Mouse (Mus musculus) megakaryocyte progenitor cell, adult 5-6 weeks (primary cell): ENCODE results near the gene Setd7. TPM values are rescaled to one million over a fixed set of nuclear protein-coding genes. Genes with fewer than 3 reads are reported as not detected.
"Not testable (repeated sequence)": the region's sequence is repeated elsewhere in the genome, so short reads cannot be mapped to it uniquely, and the experiment has no call there.

Source experiments
- ATAC-seq: replicated peaks from 2 replicates; pipeline ENCODE4 v1.8.0; 2016; ENCODE audit warnings: mild to moderate bottlenecking, moderate TSS enrichment, inconsistent platforms; ENCODE audit not compliant: poor library complexity
- total RNA-seq, 2 experiments: library from RNA; stranded (forward) in 1 of 2; stranded (reverse) in 1 of 2; fragments of 157-497, 149-512 nt in 1 of 2; fragments of 200-1000 nt in 1 of 2; gene quantifications; 2 replicates each; pipeline versions ENCODE4 v1.2.3 to v1.2.4; 2015 to 2017

The Setd7 gene
- total RNA-seq (2015) = 38.2 and 38.9 TPM in 2 replicates
- 25.8 and 30.2 TPM in 2 replicates for total RNA-seq (2017)

GRCm38 (mm10) chr3:51560511-51561108 is at the start of gene Setd7:
Setd7 (minus strand) TSS chr3:51560879.
- ATAC-seq = peak; percentile 57

- ATAC-seq = peak; percentile 46
Observed at GRCm38 (mm10) chr3:51604489-51604888, 43.8 kb upstream of the Setd7 start.

DNA sequence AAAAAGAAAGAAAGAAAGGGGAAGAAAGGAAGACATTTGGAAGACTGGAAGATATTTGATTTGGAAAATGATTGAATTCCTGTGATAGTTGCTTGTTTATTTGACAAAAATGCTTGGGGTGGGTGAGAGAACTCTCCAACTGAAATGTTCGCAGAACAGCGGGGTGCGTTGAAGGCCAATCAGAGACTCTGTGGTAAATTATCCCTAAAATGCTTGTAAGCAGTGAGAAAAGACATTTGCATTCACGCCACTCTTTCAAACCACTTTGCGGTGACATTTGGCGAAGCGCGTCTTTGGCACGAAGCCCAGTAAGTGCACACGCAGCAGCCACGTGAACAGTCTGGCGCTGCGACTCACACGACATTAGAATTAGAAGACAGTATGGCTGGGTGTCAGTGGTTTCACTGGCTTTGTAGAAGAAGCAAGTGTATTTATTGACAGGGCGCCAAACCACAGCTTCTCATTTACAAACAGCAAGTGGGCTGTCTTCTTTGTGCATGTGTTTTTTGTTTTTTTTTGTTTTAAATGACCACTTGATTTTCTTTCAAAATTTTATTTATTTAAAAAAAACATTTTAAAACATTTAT is 43.1 kb upstream of the Setd7 start:
- peak; percentile 88 for ATAC-seq

GRCm38 (mm10) chr3:51601461-51601860 is 40.8 kb upstream of the Setd7 start:
- ATAC-seq = no peak

GRCm38 (mm10) chr3:51600728-51601127 is 40.0 kb upstream of the Setd7 start:
- no peak for ATAC-seq

- ATAC-seq = no peak
Observed at GRCm38 (mm10) chr3:51599057-51599630, 38.5 kb upstream of the Setd7 start.

DNA sequence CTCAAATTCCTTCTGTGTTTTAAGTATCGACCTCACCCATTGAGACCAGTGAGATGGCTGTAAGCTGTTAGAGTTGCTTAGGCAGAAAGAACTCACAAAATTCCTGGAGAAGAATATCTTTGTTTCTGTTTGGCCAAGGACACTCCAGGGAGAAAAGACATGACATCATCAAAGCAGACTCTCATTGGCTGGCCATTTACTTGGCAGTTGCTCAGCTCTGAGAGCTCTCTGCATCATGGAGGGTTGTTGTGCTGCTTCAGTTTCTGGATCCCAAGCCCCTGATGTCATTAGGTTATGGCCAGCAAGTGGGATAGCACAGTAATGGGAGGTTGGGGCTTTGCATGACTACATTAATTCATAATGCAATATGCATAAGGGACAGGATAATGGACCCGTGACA is 35.9 kb upstream of the Setd7 start:
- no peak for ATAC-seq

DNA sequence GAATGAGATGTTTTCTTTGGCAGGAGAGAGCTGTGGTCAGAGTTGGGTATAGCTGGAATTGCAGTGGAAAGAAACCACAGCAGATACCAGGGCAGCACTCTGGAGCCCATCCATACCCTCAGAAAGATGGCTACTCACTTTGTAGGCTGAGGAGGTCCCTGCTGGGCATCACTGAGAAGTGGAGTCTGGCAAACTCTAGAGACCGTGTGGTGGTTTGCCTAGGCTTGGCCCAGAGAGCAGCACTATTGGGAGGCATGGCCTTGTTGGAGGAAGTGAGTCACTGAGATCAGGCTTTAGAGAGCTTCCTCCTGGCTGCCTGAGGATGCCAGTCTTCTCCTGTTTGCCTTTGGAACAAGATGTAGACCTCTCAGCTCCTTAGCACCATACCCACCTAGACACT is 32.8 kb upstream of the Setd7 start:
- ATAC-seq = 0 out of 2 replicates have a peak, but pooled peaks have one; percentile 44

- ATAC-seq = no peak
Observed at GRCm38 (mm10) chr3:51591591-51591990, 30.9 kb upstream of the Setd7 start.

GRCm38 (mm10) chr3:51590207-51590892 is 29.7 kb upstream of the Setd7 start:
- ATAC-seq = no peak

DNA sequence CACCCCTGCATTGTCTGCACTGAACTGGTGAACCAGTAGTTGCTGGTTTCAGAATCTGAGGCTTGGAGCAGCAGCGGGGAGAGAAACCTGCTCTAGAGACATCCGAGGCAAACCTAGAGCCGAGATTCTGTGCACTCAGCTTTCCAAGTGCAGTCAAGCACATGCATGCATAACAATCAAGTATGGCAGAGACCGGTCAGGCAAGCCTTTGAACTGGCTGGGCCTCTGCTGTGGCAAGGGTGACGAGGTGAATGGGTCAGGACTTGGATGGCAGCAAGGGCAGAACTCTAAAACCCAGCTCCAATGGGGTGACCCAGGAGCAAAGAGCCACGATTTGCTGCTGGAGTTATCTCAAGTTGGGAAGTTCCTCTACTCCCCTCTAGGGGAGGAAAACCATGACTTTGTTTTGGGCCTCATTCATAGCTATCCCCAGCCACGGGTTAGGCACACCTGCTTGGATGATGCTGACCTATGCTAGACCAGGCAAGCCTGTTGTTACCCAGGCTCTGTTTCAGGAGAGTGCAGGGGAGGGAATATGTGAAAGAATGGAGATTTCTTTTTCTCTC is 27.1 kb upstream of the Setd7 start:
- ATAC-seq = peak; percentile 65

DNA sequence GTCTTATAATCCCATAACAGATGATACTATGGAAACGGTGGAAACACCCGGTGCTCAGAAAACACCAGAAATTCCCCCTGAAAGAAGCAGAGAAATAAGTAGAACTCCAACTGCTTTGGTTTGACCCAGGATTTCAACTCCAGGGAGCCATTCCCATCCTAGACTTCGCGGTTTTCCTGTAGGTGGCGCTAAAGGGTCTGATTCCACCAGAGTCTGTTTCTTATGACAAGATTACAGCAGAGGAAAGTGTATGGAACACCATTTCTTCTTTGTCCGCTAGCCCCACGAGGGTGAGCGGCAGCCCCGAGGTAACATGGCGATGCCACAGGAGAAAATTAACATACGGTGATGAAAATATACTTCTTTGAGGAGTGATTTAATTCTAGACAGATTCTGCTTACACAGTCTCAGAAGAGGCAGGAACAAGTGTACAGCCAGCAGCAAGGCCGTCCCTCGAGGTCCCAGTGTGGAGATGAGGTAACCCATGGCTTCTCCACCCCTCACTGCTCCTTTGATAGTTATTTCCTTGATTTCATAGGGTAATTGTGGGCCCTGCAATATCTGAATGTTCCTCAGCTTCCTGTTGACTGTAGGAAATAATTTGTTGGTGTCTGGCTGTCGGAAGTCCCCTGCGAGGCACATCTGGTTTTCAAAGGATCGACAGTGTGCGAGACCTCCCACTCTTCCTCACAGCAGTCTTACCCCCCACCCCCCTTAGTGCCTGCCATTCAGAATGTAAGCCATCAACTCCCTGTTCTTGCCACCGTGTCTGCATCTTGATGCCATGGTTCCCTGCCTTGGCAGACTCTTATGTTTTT is 23.1 kb upstream of the Setd7 start:
- ATAC-seq = peak; percentile 92

DNA sequence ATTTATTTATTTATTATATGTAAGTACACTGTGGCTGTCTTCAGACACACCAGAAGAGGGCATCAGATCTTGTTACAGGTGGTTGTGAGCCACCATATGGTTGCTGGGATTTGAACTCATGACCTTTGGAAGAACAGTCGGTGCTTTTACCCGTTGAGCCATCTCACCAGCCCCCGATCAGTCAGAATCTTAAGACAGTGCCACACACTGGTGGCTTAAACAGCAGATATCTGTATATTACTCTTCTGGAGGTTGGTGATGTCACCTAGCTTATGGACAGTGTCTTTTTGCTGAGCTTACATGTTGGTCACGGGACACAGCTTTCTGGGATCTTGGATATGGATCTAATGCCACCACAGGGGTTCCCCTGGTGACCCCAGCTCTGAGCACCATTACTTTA is 18.6 kb upstream of the Setd7 start:
- not testable (repeated sequence) for ATAC-seq

DNA sequence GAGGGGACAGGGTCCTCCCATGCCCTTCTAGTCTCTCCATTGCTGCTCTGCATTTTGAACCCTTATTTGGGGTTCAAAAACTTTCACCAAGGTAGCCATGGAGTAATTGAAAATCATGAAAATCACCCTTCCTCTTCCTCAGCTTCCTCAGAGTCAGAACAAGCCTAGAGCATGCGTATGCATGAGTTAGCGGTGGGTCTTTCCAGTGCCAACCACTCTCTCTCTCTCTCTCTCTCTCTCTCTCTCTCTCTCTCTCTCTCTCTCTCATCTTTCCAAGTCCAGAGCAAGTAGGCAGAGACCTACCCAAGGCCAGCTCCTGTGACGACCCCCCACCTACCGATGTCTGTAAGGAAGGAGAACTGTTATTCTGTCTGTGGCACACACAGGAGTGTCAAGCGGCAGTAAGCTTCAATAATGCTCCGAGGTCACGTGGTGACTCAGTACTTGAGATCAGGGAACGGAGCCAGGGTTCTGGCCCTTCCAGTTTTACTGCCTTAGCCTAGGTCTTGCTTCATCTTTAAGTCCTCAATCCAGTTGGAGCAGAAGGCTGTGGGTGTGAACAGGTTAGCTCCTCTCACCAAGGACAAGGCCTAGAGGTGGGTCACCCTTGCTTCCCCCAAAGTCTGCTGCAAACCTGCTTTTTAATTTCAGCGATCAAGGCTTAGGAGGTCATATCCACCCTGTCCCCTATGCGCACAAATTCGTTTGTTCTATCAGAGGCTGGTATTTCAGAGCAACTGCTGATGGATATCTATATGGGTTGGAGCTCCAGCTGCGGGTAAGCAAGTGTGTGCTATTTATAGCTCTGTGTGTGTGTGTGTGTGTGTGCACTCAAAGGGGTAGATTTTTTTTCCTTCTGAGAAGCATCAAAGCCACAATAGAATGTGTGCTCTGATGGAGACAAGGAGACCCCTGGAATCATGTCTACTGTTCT is 17.4 kb upstream of the Setd7 start:
- peak; percentile 61 for ATAC-seq

GRCm38 (mm10) chr3:51577359-51577758 is 16.7 kb upstream of the Setd7 start:
- ATAC-seq = no peak

GRCm38 (mm10) chr3:51573915-51574314 is 13.2 kb upstream of the Setd7 start:
- no peak for ATAC-seq

DNA sequence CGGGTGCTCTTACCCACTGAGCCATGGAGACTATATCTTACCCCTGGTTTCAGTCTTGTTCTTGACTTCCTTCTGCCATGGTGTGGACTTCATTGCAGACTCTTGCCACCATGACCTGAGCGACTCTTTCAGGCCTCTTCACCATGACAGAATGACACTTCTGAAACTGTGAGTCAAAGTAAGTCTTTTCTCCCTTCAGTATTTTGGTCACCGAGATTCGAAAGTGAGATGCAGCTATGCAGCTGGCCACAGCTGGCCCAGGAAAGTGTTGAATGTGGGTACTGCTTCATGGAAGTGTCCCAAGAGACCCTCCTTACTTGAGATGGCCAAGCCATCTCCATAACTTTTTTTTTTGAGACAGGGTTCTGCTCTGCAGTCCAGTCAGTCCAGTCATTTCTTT is 9.5 kb upstream of the Setd7 start:
- no peak for ATAC-seq

- no peak for ATAC-seq
Observed at GRCm38 (mm10) chr3:51561993-51562385, 1.3 kb upstream of the Setd7 start.

- ATAC-seq = peak; percentile 38
Observed at GRCm38 (mm10) chr3:51561109-51561992, 672 bp upstream of the Setd7 start.
